Mouse (Mus musculus) spleen, adult 18-20 months (tissue): Measurements from ENCODE around the gene Olfr392.

Source experiments
- DNase-seq, 2 experiments: peaks; one replicate each; pipeline ENCODE4 v3.0.0; 2022; ENCODE audit warnings: mixed read lengths in 2 of 2

Gene Olfr392

GRCm38 (mm10) chr11:73816949-73817348, at the start of gene Olfr392:
Gene Olfr392, minus strand, starts transcription at chr11:73817049.
- no peak for DNase-seq

- no peak for DNase-seq
Measured at GRCm38 (mm10) chr11:73851354-73851753, 34.5 kb upstream of the Olfr392 start, which contains the start of gene Olfr393. Gene Olfr393, minus strand, starts transcription at chr11:73851454.

- no peak for DNase-seq
Measured at GRCm38 (mm10) chr11:73802952-73803351, 13.9 kb downstream of the Olfr392 start, which contains the start of gene Olfr391-ps. Gene Olfr391-ps, minus strand, starts transcription at chr11:73803052.

- no peak for DNase-seq
Measured at GRCm38 (mm10) chr11:73782664-73783063, 34.2 kb downstream of the Olfr392 start, which contains the start of gene Olfr390. Gene Olfr390, plus strand, starts transcription at chr11:73782964.

GRCm38 (mm10) chr11:73780613-73781012, 36.2 kb downstream of the Olfr392 start, which contains the start of gene Olfr389:
Gene Olfr389, minus strand, starts transcription at chr11:73780713.
- no peak for DNase-seq
